Mouse (Mus musculus) forebrain, postnatal 0 days (tissue): ENCODE measurements at regions not wholly inside any gene's neighbourhood (a gene's known extent, or its start where the extent isn't known, plus 50 kb on each side); places are given as distances from the start of the nearest gene placed in this dataset.

Source experiments
- ATAC-seq: fragments of 200-750 bp; cut with Nextera tagmentation; 2 replicates; pipeline ENCODE4 v1.8.0; 2017; ENCODE audit warnings: mild to moderate bottlenecking, moderate library complexity
- DNase-seq: peaks from one replicate; pipeline ENCODE4 v3.0.0-alpha.2; 2015
- H3K27ac ChIP-seq: fragments of 300-500 bp; sonication (generic); 2 replicates; pipeline ENCODE4 v1.5.1; 2014; ENCODE audit warnings: low read depth, mild to moderate bottlenecking, antibody characterized with exemption, low read length, moderate library complexity, mixed read lengths
- H3K27me3 ChIP-seq: fragments of 300-500 bp; sonication (generic); 2 replicates; pipeline ENCODE4 v1.6.1; 2014; ENCODE audit warnings: mild to moderate bottlenecking, low read length, mixed read lengths; ENCODE audit not compliant: insufficient read depth
- H3K36me3 ChIP-seq: fragments of 300-500 bp; sonication (generic); 2 replicates; pipeline ENCODE4 v1.6.1; 2014; ENCODE audit warnings: mild to moderate bottlenecking, moderate library complexity; ENCODE audit not compliant: insufficient read depth
- H3K4me1 ChIP-seq: fragments of 300-500 bp; sonication (generic); 2 replicates; pipeline ENCODE4 v1.6.1; 2014; ENCODE audit warnings: antibody characterized with exemption; ENCODE audit not compliant: insufficient read depth
- H3K4me2 ChIP-seq: fragments of 300-500 bp; sonication (generic); 2 replicates; pipeline ENCODE4 v1.6.1; 2014; ENCODE audit warnings: low read depth, mild to moderate bottlenecking, moderate library complexity
- H3K4me3 ChIP-seq: fragments of 300-500 bp; sonication (generic); 2 replicates; pipeline ENCODE4 v1.5.1; 2014; ENCODE audit warnings: low read depth, low read length, mixed read lengths
- H3K9ac ChIP-seq: fragments of 300-500 bp; sonication (generic); 2 replicates; pipeline ENCODE4 v1.6.1; 2014; ENCODE audit warnings: mild to moderate bottlenecking
- H3K9me3 ChIP-seq: fragments of 300-500 bp; sonication (generic); 2 replicates; pipeline ENCODE4 v1.6.1; 2016; ENCODE audit warnings: low read length
- CTCF ChIP-seq: sonication (generic); IDR thresholded peaks from 2 replicates; pipeline ENCODE4 v1.5.1; 2016; ENCODE audit warnings: antibody characterized with exemption, control low read depth, low read depth
- WGBS: fragments of 180-500 bp; shearing (Covaris S2); extraction: QIAGEN DNeasy Blood & Tissue Kit; methylation state at CpG from one replicate; pipeline ENCODE4 v1.1.7; 2014; 5-methylcytosine and 5-hydroxymethylcytosine counted together

DNA sequence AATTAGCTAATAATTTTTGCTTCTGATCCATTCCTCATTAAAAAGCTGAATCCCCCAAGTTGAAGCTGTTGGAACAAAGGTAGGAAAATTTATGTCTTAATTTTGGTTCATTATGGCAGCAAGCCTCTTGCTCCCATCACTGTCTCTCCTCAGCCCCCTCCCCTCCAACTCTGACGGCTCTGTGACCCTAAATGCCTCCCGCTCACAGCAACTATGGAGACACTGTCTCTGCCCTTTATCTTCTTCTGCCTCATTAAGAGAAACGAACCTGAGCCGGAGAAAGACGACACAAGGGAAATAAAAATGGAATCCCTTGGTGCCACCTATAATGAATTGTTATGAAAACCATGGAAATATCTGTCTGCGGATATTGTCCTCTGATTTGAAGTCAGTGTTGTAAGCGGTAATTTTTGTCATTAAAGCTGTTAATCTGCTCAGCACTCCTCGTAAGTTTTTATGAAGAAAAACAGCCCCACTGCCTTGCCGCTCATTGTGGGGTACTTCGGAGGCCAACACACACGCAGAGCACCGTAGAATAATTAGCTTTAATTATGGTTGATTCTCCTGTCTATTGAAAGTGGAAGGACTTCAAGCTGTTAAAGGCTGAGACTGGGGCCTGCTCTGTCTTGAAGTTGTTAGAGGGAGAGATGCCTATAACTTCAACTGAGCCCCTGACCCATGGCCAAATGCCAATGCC lies 208.1 kb upstream of the Clint1 start:
- TF ChIP-seq CTCF = no peak
- no peak overlapping the region for H3K27ac ChIP-seq
- H3K36me3 ChIP-seq = no peaks in the 10 kb centered on the region
- DNase-seq = no peak
- ATAC-seq = no peak
- H3K4me2 ChIP-seq = no peak overlapping the region
- H3K4me1 ChIP-seq = no peaks in the 10 kb centered on the region
- H3K9ac ChIP-seq = no peak overlapping the region
- WGBS = 29% methylated on average over 12 of the region's 12 CpGs
- no peaks in the 10 kb centered on the region for H3K27me3 ChIP-seq
- no peaks in the 10 kb centered on the region for H3K9me3 ChIP-seq
- H3K4me3 ChIP-seq = no peak overlapping the region

DNA sequence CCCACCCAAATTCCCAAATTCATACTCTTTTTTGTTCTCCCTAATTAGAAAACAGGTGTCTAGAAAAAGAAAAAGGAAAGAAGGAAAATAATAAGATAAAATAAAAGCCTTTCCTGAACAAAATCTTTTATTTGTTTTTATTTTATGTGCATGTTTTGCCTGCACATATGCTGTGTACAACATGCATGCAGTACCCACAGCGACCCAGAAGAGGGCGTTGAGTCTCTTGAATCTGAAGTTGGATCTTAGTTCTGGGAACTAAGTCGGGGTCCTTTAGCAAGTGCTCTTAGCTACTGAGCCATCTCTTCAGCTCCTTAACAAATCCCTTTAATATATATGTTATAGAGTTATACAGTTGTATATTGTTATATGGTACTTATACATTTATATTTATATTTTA lies 206.0 kb upstream of the Clint1 start:
- H3K4me2 ChIP-seq = no peak overlapping the region
- DNase-seq (no peak), ATAC-seq (no peak)
- no peak overlapping the region for H3K4me3 ChIP-seq
- TF ChIP-seq CTCF = no peak
- no peaks in the 10 kb centered on the region for H3K36me3 ChIP-seq
- H3K9me3 ChIP-seq = no peaks in the 10 kb centered on the region
- no peak overlapping the region for H3K9ac ChIP-seq
- H3K27me3 ChIP-seq = no peaks in the 10 kb centered on the region
- H3K27ac ChIP-seq = no peak overlapping the region
- 75% methylated on average over 3 of the region's 3 CpGs for WGBS
- H3K4me1 ChIP-seq = no peaks in the 10 kb centered on the region

DNA sequence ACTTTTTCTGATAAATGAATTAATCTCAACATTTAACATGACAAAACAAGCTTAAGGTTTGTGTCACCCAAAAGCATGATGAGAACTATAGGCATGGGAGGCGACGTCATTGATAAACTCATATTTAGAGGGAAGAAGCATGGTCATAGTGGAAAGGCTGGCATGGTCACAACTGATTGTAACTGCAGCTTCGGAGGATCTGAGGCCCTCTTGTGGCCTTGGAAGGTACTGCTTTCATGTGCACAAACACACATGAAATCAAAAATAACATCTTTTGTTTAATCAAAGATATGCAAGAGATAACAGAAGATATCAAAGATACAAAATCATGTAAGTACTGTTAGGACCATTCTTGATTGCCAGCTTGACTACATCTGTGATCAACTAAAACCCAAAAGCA lies 204.0 kb upstream of the Clint1 start:
- no peak for ATAC-seq
- no peak overlapping the region for H3K4me2 ChIP-seq
- no peaks in the 10 kb centered on the region for H3K27me3 ChIP-seq
- H3K36me3 ChIP-seq = no peaks in the 10 kb centered on the region
- H3K9me3 ChIP-seq = no peaks in the 10 kb centered on the region
- H3K4me3 ChIP-seq = no peak overlapping the region
- no peak overlapping the region for H3K27ac ChIP-seq
- 72% methylated on average over 3 of the region's 3 CpGs for WGBS
- DNase-seq = no peak
- no peak overlapping the region for H3K9ac ChIP-seq
- TF ChIP-seq CTCF = peak; percentile 58
- H3K4me1 ChIP-seq = no peaks in the 10 kb centered on the region

DNA sequence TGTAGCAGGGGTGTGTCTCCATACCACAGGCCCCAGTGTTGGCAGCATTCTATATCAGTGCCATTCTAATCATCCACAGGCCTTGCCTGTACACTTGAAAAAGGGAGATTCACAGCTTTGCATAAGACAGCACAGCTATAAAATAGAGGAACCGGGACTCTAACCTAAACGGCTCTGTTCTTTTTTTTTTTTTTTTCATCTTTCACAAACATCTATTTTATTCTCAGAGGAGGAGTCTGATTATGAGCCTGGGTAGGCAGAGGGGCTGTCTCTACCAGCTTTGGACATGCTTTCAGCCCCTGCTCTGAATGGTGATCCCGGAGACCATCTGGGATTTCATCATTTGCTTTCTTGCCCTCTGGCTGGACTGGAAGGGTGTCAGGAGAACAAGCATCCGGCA lies 195.6 kb upstream of the Clint1 start:
- ATAC-seq (no peak), DNase-seq (no peak)
- Histone ChIP-seq H3K4me3 (no peak overlapping the region), H3K9me3 (no peaks in the 10 kb centered on the region), H3K27me3 (no peaks in the 10 kb centered on the region), H3K9ac (no peak overlapping the region), H3K4me1 (no peaks in the 10 kb centered on the region), H3K4me2 (no peak overlapping the region), H3K27ac (no peak overlapping the region), H3K36me3 (no peaks in the 10 kb centered on the region)
- TF ChIP-seq CTCF = no peak
- 94% methylated on average over 4 of the region's 4 CpGs for WGBS

DNA sequence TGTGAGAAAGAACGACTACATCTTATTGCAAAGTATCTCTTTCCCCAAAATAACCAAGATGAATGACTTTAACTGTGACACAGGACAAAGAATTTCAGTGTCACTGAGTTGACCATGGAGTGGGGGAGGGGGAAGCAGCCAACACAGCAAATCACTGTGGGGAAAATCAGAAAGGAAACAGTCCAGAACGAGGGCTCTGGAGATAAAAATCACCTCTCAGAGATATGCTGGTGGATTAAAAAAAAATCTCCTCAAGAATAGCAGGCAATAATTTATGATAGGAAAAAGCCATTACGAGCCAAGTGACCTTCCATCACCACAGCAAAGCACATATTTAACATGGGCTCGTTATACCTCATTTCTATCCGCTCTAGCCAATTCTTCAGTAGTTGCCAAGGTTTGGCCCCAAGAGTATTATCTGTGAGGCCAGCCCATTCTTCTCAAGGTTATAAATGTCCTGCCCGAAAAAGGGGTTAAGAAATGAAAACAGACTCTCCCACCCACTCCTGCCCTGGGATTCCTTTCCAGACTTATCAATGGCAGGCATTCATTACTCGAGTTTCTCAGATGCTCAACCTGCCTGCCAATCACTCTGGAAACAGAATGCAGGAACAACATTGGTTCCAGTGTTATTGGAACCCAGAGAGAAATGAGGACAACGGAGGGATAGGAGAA lies 181.6 kb upstream of the Clint1 start:
- no peak for TF ChIP-seq CTCF
- Histone ChIP-seq H3K36me3 (no peaks in the 10 kb centered on the region), H3K9me3 (no peaks in the 10 kb centered on the region), H3K4me3 (no peak overlapping the region), H3K27ac (no peak overlapping the region), H3K27me3 (no peaks in the 10 kb centered on the region), H3K9ac (no peak overlapping the region), H3K4me1 (no peaks in the 10 kb centered on the region), H3K4me2 (no peak overlapping the region)
- DNase-seq (peak; percentile 3), ATAC-seq (no peak; the same call in 1 of the 2 replicates)
- 35% methylated on average over 8 of the region's 8 CpGs for WGBS

DNA sequence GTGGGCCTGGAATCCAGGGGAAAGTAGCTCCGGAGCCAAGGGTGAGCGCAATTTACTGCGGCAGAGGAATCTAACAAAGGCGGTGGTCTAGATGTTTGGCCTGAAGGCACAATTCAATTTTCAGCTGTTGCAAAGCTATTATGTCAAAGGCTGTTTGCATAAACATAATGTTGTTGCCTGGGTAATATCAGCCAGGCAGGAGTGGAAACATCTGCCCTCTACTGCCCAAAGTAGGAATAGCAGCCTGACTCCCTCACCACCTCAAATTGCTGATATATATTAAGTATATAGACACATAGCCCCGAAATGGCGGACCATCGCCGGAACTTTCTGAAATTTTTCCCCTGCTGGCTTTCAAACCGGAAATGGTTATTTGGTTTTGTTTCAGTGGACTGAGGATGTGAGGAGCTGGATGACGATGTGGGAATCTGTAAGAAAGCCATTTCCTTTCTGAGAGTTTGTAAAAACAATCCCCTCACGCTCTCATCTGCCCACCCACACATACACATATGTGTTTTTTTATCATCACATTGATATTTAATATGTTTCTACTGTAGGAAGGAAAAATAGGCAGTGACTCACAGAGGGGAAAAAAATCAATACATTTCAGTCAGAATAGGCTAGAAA lies 173.1 kb upstream of the Clint1 start:
- H3K4me2 ChIP-seq = peak overlapping the region; percentile 35
- TF ChIP-seq CTCF = peak; percentile 83
- 49% methylated on average over 11 of the region's 11 CpGs for WGBS

DNA sequence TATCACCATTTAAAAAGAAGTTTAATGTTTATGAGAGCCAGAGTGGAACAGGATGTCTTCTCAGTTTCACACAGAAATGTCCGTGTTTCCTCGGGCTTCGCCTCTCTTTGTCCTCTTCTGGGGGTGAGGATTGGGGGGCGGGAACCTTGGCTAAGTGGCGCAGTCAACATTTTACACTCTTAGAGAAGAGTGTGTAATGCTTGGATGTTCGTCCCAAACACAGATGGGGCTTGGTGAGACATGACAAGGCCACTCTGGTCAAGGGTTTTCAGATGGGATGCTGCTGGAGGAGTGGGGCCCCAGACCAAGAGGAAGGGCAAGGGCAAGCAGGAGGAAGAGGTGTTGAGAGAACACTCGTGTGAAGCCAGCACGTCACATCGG lies 172.6 kb upstream of the Clint1 start:
- H3K4me3 ChIP-seq = no peak overlapping the region
- no peak overlapping the region for H3K9ac ChIP-seq
- no peaks in the 10 kb centered on the region for H3K27me3 ChIP-seq
- WGBS = 88% methylated on average over 9 of the region's 9 CpGs
- H3K4me2 ChIP-seq = no peak overlapping the region
- no peak for TF ChIP-seq CTCF
- no peak overlapping the region for H3K27ac ChIP-seq
- ATAC-seq = no peak
- no peaks in the 10 kb centered on the region for H3K36me3 ChIP-seq
- H3K4me1 ChIP-seq = no peaks in the 10 kb centered on the region
- H3K9me3 ChIP-seq = no peaks in the 10 kb centered on the region
- DNase-seq = no peak

More for the DNA sequence above, 173.1 kb upstream of the Clint1 start:
- H3K27ac ChIP-seq = no peak overlapping the region
- no peaks in the 10 kb centered on the region for H3K4me1 ChIP-seq
- no peaks in the 10 kb centered on the region for H3K27me3 ChIP-seq
- DNase-seq = peak; percentile 84
- no peak overlapping the region for H3K9ac ChIP-seq
- no peaks in the 10 kb centered on the region for H3K9me3 ChIP-seq
- peak; percentile 55 for ATAC-seq
- no peak overlapping the region; the same call in 1 of the 2 replicates for H3K4me3 ChIP-seq
- H3K36me3 ChIP-seq = no peaks in the 10 kb centered on the region
